Mouse (Mus musculus): Measurements from ENCODE around the gene Fabp7.

GRCm38 (mm10) chr10:57807754-57808153, 23.1 kb downstream of the Fabp7 start:
- TF ChIP-seq CTCF (IDR thresholded peaks at IDR 0.05; ENCODE audit: borderline replicate concordance, control insufficient read depth, extremely low read depth, insufficient read depth, low read length, poor library complexity): no peak
- no peak for TF ChIP-seq POLR2A (IDR thresholded peaks at IDR 0.05; ENCODE audit: control insufficient read depth, extremely low read depth, insufficient read depth, low read length, poor library complexity)

Data from thymus, adult 2 months (tissue).